Mouse (Mus musculus): ENCODE measurements around the gene Rnf185.

Rnf185 gene

DNA sequence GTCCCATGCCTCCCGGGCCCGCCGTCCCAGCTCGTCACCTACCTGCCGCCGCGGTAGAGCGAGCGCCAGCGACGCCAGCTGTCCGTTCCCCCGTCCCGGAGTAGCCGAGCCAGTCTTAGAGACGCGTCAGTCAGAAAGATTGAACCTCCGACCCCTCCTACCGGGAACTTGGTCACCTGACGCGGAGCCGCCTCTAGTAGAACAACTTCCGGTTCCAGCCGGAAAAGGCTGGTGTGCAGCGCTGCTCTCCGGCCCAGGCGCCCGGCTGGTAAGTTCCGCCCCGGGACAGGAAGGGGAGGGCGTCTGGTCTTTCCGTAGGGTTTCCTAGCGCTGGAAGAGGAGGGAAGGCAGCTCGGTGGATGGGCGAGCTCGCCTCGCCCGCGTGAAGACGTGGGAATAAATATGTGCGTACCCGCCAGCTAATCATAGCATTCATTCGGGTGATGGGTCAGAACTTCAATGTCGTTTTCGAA, at the start of gene Rnf185:
TSS of gene Rnf185 (minus strand) at position 197 of the 473 bp plus-strand sequence.
- in situ Hi-C loops (cut with MboI): no loop called here

DNA sequence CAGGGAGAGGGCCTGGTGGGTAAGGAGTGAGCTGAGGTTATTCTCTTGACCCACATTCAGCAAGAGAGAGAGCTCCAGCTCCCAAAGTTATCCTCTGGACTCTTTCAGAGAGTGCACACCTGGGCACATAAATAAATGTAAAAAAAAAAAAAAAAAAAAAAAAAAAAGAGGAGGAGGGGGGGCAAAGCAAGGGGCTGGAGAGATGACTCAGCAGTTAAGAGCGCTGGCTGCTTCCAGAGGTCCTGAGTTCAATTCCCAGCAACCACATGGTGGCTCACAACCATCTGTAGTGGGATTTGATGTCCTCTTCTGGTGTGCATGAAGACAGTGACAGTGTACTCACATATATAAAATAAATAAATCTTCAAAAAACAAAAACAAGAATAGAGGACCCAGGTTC, 45.1 kb upstream of the Rnf185 start:
- in situ Hi-C loops (cut with MboI): no loop called here

- in situ Hi-C loops (cut with MboI): no loop called here
Observed at GRCm38 (mm10) chr11:3496756-3497155, 44.6 kb upstream of the Rnf185 start.

- in situ Hi-C loops (cut with MboI): no loop called here
Observed at GRCm38 (mm10) chr11:3495496-3495895, 43.3 kb upstream of the Rnf185 start.

- in situ Hi-C loops (cut with MboI): no loop called here
Observed at GRCm38 (mm10) chr11:3494857-3495256, 42.7 kb upstream of the Rnf185 start.

DNA sequence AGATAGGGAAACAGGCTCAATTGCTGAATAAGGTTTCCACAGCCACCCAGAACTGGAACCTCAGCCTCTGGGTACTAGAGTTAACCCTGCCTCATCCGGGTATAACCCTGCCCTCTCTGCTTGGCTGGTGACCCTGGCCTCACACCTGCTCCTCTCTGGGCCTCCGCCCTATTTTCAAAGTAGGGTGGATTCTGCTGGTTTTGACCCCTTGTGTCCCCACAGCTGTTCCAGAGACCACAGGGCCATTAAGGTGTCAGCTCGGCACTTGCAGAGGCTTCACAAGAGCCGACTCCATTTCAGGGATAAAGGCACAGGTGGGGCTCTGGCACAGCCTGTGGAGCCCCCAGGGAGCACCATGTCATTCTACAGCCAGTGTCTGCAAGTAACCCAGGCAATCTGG, 40.6 kb upstream of the Rnf185 start:
- in situ Hi-C loops (cut with MboI): no loop called here

DNA sequence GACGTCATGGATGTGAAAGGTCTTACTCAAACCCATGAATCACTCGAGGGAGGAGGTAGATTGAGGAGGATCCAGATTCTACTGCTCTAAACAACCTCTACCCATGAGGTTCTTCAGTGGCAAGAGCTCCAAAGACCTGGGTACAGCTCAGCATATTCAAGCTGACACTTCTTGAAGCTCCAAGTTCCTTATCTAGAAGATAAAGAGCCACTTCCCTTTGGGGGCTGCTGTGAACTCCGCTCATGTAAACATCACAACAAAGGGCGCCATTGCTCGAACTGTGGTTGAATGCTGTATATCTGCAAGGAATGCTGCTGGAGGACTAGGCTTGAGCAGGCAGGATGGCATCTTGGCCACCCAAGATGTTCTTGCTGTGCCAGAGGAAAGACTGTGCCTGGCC, 36.9 kb upstream of the Rnf185 start:
- in situ Hi-C loops (cut with MboI): no loop called here

GRCm38 (mm10) chr11:3487952-3488570, 35.9 kb upstream of the Rnf185 start, which contains the start of gene Pla2g3:
Pla2g3 (plus strand) TSS chr11:3488284.
- in situ Hi-C loops (cut with MboI): no loop called here

DNA sequence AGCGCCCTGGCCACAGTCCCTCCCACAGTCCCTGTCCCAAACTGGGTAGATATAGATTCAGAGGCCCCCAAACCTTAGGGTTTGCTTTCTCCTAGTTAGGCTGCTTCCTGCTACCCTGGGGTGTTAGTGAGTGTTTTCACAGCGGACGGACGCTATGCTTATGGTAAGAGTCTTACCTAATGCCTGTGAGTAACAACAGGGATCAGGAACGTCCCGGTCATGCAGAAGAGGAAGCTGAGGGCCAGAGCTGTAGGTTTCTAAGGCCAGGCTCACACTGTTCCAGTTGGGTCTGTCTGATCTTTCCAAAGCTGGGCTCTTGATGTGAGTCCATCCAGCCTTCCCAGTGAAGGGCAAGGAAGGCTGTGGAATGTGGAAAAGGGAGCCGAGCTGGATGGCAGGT, 34.2 kb upstream of the Rnf185 start:
- in situ Hi-C loops (cut with MboI): no loop called here

DNA sequence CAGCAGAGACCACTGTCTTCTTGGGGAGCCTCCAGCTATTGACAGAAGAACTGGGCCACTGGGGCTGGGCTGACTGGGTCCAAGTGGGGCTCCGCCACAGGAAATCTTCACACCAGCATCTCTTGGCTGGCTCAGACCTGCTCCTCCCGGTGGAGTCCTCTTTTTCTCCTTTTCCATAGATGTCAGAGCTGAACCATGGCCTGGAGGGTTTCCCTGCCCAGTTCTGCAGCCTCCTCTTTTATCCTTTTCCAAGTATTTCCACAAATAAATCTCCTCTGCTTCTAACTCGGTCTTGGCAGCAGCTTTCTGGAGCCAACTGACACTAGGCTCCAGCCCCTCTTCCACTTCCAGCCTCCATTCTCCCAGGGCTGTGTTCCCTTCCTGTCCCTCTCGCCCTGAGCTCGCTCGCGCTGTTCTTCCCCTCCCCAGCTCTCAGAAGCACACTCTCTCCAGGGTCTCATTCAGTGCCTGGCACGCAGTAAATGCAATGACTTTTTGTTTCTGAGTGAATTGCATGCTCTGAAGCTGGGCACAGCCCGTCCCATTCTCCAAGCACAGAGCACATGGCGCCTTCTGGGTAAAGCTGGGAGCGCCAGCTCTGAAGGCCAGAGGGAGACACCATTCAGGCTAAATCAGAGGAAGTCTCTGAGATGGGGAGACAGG, 31.9 kb upstream of the Rnf185 start:
- in situ Hi-C loops (cut with MboI): no loop called here

DNA sequence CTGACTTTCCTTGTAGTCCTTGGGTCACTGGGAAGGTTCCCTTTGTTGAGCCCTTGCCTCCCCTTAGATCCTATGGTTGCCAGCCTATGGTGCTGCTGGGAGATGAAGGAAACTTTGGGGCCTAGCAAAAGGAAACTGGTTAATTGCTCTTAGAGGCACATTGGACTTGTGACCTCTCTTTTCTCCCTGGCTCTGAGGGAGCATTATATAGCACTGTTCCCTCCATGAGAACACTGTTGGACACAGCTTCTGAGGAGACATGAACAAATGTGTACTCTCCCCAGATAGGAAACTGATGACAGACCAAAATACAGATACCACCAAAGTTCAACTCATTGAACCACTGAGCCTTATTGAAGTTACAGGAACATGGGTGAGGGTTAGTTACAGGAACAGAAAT, 23.3 kb upstream of the Rnf185 start:
- in situ Hi-C loops (cut with MboI): no loop called here

DNA sequence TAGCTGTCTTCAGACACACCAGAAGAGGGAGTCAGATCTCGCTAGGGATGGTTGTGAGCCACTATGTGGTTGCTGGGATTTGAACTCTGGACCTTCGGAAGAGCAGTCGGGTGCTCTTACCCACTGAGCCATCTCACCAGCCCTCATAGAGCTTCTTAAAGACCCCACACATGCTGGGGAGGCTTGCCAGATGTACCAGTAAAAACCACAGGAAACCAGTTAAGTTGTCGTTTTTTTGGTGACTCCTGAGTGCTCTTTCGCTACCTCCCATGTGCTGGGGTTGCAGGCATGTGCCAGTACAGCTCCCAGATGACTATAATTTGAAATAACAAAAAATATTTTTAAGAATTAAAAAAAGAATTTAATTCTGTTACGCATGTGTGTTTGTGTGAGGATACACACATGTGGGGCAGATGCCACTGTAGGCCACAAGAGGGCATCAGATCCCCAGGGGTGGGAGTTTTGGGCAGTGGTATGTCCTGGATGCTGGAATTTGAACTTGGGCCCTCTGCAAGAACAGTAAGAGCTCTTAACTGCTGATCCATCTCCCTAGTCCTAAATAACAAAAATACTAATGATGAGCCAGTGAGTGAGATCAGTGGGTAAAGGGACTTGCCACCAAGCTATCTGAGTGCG, 22.4 kb upstream of the Rnf185 start:
- in situ Hi-C loops (cut with MboI): no loop called here

DNA sequence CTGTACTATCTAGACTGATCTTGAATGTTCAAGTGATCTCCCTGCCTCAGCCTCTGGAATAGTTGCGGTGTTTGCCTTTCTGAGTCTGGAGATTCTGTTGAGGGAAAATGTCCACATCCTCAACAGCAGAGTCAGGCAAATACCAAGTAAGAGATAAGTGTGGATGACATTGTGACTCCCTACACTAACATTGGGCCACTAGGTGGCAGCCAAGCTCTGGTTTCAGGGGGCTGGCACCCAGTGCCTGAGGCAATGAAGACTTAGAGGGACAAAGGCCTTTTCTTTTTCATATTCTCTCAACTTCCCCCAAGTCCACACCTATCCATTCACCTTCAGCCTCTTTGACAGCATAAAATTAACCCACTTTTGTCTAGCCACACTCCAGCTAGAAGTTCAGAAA, 20.3 kb upstream of the Rnf185 start:
- in situ Hi-C loops (cut with MboI): no loop called here

DNA sequence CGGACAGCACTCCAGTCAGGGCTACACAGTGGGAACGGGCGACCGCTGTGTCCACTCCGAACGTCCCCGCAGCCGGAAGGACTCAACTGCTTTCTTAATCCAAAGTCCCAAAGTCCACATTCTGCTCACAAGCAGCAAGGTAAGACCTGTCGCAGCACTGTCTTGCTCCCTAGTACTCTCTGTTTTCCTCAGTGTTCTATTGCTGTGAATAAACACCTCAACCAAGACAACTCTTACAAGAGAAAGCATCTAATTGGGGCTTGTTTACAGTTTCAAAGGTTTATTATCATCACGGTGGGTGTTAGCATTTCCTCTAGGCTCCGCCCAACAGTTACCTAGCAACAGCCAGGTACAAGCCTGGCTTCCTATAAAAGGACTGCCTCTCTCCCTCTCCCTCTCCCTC, 19.3 kb upstream of the Rnf185 start:
- in situ Hi-C loops (cut with MboI): no loop called here

DNA sequence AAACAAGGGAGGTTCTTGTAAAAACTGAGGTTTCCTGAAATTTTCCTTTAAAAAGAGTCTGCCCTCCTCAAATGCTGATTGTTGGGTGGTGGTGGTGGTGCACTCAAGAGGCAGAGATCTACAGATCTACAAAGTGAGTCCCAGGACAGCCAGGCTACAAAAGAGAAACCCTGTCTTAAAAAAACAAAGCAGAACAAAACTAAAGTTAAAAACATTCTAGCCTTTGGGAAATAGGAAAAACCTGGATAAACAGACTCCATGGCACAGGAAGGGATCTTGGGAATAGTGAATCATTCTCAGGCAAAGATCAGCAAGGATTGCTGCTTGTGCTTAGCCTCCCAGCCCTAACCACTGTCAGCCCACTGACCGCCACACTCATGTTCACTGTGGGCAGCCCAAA, 10.7 kb upstream of the Rnf185 start:
- in situ Hi-C loops (cut with MboI): no loop called here

DNA sequence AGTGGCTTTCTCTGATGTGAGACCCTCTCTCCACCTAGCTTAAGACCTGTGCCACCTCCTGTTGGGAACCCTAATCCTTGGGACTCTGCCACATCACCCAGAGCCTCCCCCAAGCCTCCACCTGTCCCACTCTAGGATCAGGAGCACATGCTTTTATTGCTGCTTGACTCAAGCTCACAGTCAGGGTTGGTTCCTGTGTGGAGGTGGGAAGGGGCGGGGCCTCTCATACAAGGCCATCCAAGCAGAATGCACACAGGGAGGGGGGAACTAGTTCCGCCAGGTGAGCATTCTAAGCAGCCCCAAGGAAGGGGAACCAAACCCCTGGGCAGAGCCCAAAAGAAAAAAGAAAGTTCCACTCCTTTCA, 6.9 kb upstream of the Rnf185 start:
- in situ Hi-C loops (cut with MboI): no loop called here

GRCm38 (mm10) chr11:3458428-3459104, 6.4 kb upstream of the Rnf185 start:
- in situ Hi-C loops (cut with MboI): no loop called here

- in situ Hi-C loops (cut with MboI): no loop called here
Observed at GRCm38 (mm10) chr11:3456354-3456753, 4.2 kb upstream of the Rnf185 start.

GRCm38 (mm10) chr11:3454506-3454905, 2.3 kb upstream of the Rnf185 start:
- in situ Hi-C loops (cut with MboI): no loop called here

GRCm38 (mm10) chr11:3453467-3453866, 1.3 kb upstream of the Rnf185 start:
- in situ Hi-C loops (cut with MboI): no loop called here

GRCm38 (mm10) chr11:3452769-3453168, 606 bp upstream of the Rnf185 start:
- in situ Hi-C loops (cut with MboI): no loop called here

DNA sequence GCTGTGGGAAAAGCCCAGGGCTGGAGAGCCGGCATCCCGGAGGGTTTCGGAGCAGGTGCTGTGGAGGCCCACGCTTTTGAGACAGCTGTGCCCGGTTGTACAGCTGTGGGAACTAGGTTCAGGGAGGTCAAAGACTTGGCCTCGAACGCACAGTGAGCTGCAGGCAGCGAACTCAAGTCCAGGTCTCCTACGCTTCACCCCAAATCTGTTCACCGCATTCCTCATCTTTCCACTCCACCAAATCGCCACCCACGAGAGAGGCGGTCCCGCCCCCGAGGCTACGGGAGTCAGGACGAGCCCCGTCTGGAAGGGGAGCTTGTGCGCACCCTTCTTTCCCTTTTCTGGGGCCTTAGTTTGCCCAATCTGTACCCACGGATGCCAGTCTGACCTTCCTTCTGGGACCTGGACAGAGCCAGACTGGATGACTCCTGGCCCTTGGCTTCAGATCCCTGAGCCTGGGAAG, 431 bp downstream of the Rnf185 start:
- in situ Hi-C loops (cut with MboI): no loop called here

- in situ Hi-C loops (cut with MboI): no loop called here
Observed at GRCm38 (mm10) chr11:3444875-3445274, 7.3 kb downstream of the Rnf185 start.

Measured in mature B cell (primary cell).